Mouse (Mus musculus): ENCODE results near the gene Heatr4. TPM values are rescaled to one million over a fixed set of nuclear protein-coding genes. Genes with fewer than 3 reads are reported as not detected.

The Heatr4 gene
- total and polyA plus RNA-seq, 2 experiments from 2014 or later: 0.04 TPM; not detected in 1

DNA sequence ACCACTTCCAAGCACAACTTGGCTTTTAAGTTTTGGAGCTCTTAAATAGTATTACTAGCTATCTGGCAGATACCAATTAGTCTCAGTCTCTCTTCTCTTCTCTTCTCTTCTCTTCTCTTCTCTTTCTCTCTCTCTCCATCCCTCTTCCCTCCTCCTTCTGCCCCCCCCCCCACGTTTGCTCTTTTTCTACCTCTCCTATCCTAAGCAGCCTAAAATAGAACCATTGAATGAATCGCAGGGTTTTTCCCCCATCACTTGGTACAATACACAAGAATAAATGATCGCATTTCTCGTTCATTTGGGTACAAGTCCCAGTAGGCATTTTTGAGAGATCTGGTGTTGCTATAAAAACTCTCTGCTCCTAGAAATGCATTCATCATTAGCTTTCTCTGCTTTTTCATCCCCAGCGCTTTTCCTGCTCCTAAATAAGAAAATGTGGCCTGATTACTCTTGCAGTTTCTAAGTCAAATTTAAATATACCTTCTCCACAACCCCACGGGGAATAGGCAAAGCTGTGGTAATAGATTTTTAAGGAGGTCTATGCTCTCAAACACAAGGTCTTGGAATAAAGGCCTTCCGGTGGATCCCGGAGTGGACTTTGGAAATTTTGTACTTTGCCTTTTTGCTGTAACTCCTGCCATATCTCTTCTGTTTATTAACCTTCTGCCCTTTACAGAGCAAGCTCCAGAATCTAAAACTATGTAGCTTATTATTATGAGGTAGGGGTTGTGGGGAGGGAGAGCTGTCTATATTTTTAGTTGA is 61.7 kb downstream of the Heatr4 start:
- Histone ChIP-seq H3K9ac (replicated peaks; ENCODE audit: low read depth, low read length) (peak overlapping the region; percentile 76), H3K4me2 (ENCODE audit: low read depth, low read length) (peak overlapping the region; percentile 76), H3K9me3 (replicated peaks; ENCODE audit: control insufficient read depth, low read length) (no peaks in the 10 kb centered on the region), H3K4me1 (ENCODE audit: control insufficient read depth, insufficient read depth) (peaks cover 28% of the 10 kb centered on the region), H3K36me3 (replicated peaks; ENCODE audit: control insufficient read depth, insufficient read depth, low read length) (0 out of 2 replicates have a peak, but pooled peaks cover 3% of the 10 kb centered on the region), H3K27ac (ENCODE audit: low read depth) (peak overlapping the region; percentile 73), H3K4me3 (ENCODE audit: low read depth, low read length) (peak overlapping the region; percentile 97), H3K27me3 (ENCODE audit: control insufficient read depth, insufficient read depth, low read length) (no peaks in the 10 kb centered on the region)
- no peak for TF ChIP-seq CTCF (IDR thresholded peaks at IDR 0.05; ENCODE audit: low read depth)
- no peak for TF ChIP-seq EP300 (IDR thresholded peaks at IDR 0.05; ENCODE audit: low read depth)
- DNase-seq (ENCODE audit: low spot score) (no peak), ATAC-seq (ENCODE audit: insufficient read depth, low read depth) (no peak)
- 32% methylated on average over 8 of the region's 8 CpGs for WGBS

DNA sequence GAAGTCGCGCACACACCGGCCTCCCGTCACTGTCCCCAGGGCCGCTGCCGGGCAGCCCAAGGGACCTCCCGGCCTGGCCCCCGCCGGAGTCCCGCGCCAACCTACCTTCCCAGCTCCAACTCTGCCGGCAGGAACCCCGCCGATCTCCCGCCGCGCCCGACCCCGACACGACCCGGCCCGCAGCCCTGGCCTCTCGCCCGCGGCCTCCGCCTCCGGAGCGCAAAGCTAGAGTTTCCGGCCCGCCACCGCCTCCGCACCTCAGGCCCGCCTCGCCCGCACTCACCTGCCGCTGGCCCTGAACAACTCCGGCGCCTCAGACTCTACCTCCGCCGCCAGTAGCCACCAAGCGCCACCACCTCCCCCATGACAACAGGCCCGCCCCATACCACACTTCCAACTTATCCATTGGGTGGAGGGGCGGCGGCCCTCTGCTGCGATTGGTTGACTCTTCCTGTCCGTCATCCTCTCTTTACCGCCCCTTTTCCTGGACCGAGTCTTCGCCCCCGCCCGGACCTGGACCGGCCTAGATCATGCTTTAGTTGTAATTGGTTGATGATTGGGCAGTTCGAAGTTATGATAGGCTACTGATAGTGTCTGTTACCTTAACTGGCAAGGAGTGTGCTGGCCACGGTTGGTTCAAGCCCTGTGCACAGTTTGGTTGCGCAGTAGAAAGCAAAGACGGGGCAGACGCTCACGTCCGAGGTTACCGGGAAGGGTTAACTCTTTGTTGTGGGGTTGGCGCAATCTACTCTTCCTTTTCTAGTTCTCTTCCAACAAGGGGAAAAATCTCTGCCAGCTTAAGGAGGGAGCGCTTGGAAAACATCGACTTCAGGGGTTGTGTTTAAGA is 62.9 kb downstream of the Heatr4 start, which contains the start of gene Numb:
TSS of gene Numb (minus strand) at position 400 of the 847 bp plus-strand sequence.
- Histone ChIP-seq H3K9me3 (replicated peaks; ENCODE audit: control insufficient read depth, low read length) (no peaks in the 10 kb centered on the region), H3K27ac (ENCODE audit: low read depth) (peak within 1 kb of the TSS; percentile 89), H3K4me1 (ENCODE audit: control insufficient read depth, insufficient read depth) (peaks cover 28% of the 10 kb centered on the region), H3K27me3 (ENCODE audit: control insufficient read depth, insufficient read depth, low read length) (no peaks in the 10 kb centered on the region), H3K4me3 (ENCODE audit: low read depth, low read length) (peak within 1 kb of the TSS; percentile 97), H3K4me2 (ENCODE audit: low read depth, low read length) (peak within 1 kb of the TSS; percentile 99), H3K36me3 (replicated peaks; ENCODE audit: control insufficient read depth, insufficient read depth, low read length) (0 out of 2 replicates have a peak, but pooled peaks cover 3% of the 10 kb centered on the region), H3K9ac (replicated peaks; ENCODE audit: low read depth, low read length) (peak within 1 kb of the TSS; percentile 93)
- WGBS: under 1% methylated on average over 55 of the region's 63 CpGs
- ATAC-seq (ENCODE audit: insufficient read depth, low read depth) (peak; percentile 99), DNase-seq (ENCODE audit: low spot score) (peak; percentile 100)
- no peak for TF ChIP-seq EP300 (IDR thresholded peaks at IDR 0.05; ENCODE audit: low read depth)
- TF ChIP-seq CTCF (IDR thresholded peaks at IDR 0.05; ENCODE audit: low read depth): no peak

DNA sequence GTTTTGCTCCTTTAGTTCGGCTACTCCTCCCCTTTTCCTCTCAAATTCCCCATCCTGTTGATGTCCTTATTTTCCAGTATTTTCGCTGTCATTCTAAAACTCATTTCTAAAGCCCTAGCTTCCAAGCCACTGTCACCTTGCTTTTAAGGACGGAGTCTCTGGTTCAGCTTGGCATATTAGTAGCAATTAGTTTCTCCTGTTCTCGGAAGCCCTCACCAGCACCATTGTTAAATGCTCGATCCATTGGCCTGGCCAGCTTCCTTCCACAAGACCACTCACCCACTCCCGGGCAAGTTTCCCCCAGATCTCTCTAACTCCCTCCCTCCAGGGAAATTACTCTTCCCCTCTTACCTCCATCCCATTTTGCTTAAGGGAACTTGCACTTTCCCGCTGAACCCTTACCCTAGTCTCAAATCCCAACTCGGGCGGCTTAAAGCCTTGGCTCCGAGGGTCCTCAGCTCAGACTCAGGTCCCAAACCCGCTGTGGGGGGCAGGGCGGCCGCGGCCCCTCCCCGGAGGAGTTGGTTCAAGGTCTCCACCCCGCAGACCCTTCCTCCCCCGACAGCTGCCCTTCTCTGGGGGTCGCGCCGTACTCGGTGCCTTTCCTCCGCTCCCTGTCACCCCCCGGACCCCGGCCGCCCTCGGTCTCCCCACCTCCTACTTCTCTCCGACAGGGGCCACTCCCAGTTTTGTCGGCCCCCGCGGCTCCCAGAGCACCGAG is 63.8 kb downstream of the Heatr4 start:
- no peak for ATAC-seq (ENCODE audit: insufficient read depth, low read depth)
- peak overlapping the region; percentile 97 for H3K4me3 ChIP-seq (ENCODE audit: low read depth, low read length)
- TF ChIP-seq CTCF (IDR thresholded peaks at IDR 0.05; ENCODE audit: low read depth): no peak
- no peak for TF ChIP-seq EP300 (IDR thresholded peaks at IDR 0.05; ENCODE audit: low read depth)
- H3K36me3 ChIP-seq (replicated peaks; ENCODE audit: control insufficient read depth, insufficient read depth, low read length): 0 out of 2 replicates have a peak, but pooled peaks cover 3% of the 10 kb centered on the region
- peaks cover 28% of the 10 kb centered on the region for H3K4me1 ChIP-seq (ENCODE audit: control insufficient read depth, insufficient read depth)
- under 1% methylated on average over 29 of the region's 31 CpGs for WGBS
- H3K27ac ChIP-seq (ENCODE audit: low read depth): peak overlapping the region; percentile 89
- H3K9ac ChIP-seq (replicated peaks; ENCODE audit: low read depth, low read length): peak overlapping the region; percentile 93
- peak overlapping the region; percentile 99 for H3K4me2 ChIP-seq (ENCODE audit: low read depth, low read length)
- DNase-seq (ENCODE audit: low spot score): no peak
- no peaks in the 10 kb centered on the region for H3K27me3 ChIP-seq (ENCODE audit: control insufficient read depth, insufficient read depth, low read length)
- H3K9me3 ChIP-seq (replicated peaks; ENCODE audit: control insufficient read depth, low read length): no peaks in the 10 kb centered on the region

DNA sequence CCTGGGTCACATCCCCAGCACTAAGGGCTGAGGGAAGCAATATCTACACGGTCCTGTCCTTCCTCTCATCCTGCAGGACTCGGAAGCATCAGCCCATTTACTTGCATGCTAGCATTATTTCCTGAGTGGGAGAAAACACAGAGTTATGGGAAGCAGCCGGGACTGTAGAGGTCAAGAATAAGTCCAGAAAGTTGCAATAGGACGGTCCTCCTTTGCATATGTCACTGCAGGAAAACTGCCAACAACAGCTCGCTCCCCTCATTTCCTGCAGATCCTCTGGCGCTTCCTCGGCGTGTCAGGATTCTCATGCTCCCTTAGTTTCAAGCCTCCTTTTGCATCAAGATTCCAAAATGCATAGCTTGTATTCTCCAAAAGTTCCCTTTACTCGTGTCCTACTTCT is 67.8 kb downstream of the Heatr4 start:
- Histone ChIP-seq H3K9ac (replicated peaks; ENCODE audit: low read depth, low read length) (no peak overlapping the region), H3K27me3 (ENCODE audit: control insufficient read depth, insufficient read depth, low read length) (no peaks in the 10 kb centered on the region), H3K27ac (ENCODE audit: low read depth) (peak overlapping the region; percentile 36; the same call in 1 of the 2 replicates), H3K36me3 (replicated peaks; ENCODE audit: control insufficient read depth, insufficient read depth, low read length) (0 out of 2 replicates have a peak, but pooled peaks cover 9% of the 10 kb centered on the region), H3K9me3 (replicated peaks; ENCODE audit: control insufficient read depth, low read length) (no peaks in the 10 kb centered on the region), H3K4me1 (ENCODE audit: control insufficient read depth, insufficient read depth) (no peaks in the 10 kb centered on the region), H3K4me2 (ENCODE audit: low read depth, low read length) (peak overlapping the region; percentile 12), H3K4me3 (ENCODE audit: low read depth, low read length) (no peak overlapping the region)
- WGBS: 53% methylated on average over 9 of the region's 9 CpGs
- ATAC-seq (ENCODE audit: insufficient read depth, low read depth) (no peak), DNase-seq (ENCODE audit: low spot score) (peak; percentile 60)
- TF ChIP-seq EP300 (IDR thresholded peaks at IDR 0.05; ENCODE audit: low read depth): no peak
- TF ChIP-seq CTCF (IDR thresholded peaks at IDR 0.05; ENCODE audit: low read depth): no peak

DNA sequence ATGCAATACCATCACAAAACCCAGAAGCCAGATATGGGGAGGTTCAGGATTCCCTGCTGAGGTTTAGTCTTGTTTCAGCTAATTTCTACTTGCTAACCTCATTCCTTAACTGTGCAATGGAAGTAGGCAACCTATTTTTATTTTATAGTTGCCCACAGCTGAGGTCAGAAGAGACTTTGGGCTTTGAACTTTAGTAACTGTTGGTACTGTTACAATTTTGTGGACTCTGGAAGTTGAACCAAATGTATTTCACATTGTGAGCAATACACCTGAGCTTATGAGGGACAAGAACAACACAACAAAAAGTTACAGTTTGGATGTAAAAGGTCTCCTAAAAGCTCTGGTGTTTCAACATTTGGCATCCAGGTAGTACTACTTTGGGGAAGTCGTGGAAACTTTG is 69.9 kb downstream of the Heatr4 start:
- Histone ChIP-seq H3K36me3 (replicated peaks; ENCODE audit: control insufficient read depth, insufficient read depth, low read length) (0 out of 2 replicates have a peak, but pooled peaks cover 9% of the 10 kb centered on the region), H3K27me3 (ENCODE audit: control insufficient read depth, insufficient read depth, low read length) (no peaks in the 10 kb centered on the region), H3K4me1 (ENCODE audit: control insufficient read depth, insufficient read depth) (peaks cover 7% of the 10 kb centered on the region; the same call in 1 of the 2 replicates), H3K27ac (ENCODE audit: low read depth) (no peak overlapping the region), H3K4me2 (ENCODE audit: low read depth, low read length) (no peak overlapping the region), H3K9ac (replicated peaks; ENCODE audit: low read depth, low read length) (no peak overlapping the region), H3K4me3 (ENCODE audit: low read depth, low read length) (no peak overlapping the region), H3K9me3 (replicated peaks; ENCODE audit: control insufficient read depth, low read length) (no peaks in the 10 kb centered on the region)
- ATAC-seq (ENCODE audit: insufficient read depth, low read depth) (no peak), DNase-seq (ENCODE audit: low spot score) (no peak)
- TF ChIP-seq CTCF (IDR thresholded peaks at IDR 0.05; ENCODE audit: low read depth): no peak
- no peak for TF ChIP-seq EP300 (IDR thresholded peaks at IDR 0.05; ENCODE audit: low read depth)
- WGBS: 76% methylated on average over 1 of the region's 1 CpGs
